Mouse (Mus musculus): ENCODE measurements around the gene Rassf2. TPM values are rescaled to one million over a fixed set of nuclear protein-coding genes. Genes with fewer than 3 reads are reported as not detected.

The Rassf2 gene
- polyA plus RNA-seq, 1 experiment from 2014 or later: 23.4 TPM

GRCm38 (mm10) chr2:131995742-131996141, 34.3 kb downstream of the Rassf2 start:
- no peak for ATAC-seq (ENCODE audit: low read depth)
- H3K36me3 ChIP-seq: peaks cover 55% of the 10 kb centered on the region

GRCm38 (mm10) chr2:131994971-131995370, 35.1 kb downstream of the Rassf2 start:
- Histone ChIP-seq H3K36me3 (peaks cover 54% of the 10 kb centered on the region), H3K4me1 (replicated peaks) (peaks cover 14% of the 10 kb centered on the region; the same call in 1 of the 2 replicates), H3K4me2 (no peak overlapping the region), H3K27me3 (no peaks in the 10 kb centered on the region), H3K4me3 (no peak overlapping the region), H3K27ac (replicated peaks) (no peak overlapping the region), H3K9ac (no peak overlapping the region), H3K9me3 (no peaks in the 10 kb centered on the region)
- ATAC-seq (ENCODE audit: low read depth): no peak
- WGBS: 91% methylated on average over 6 of the region's 6 CpGs

More at GRCm38 (mm10) chr2:131995742-131996141, 34.3 kb downstream of the Rassf2 start:
- H3K4me1 ChIP-seq (replicated peaks): peaks cover 14% of the 10 kb centered on the region; the same call in 1 of the 2 replicates
- no peaks in the 10 kb centered on the region for H3K27me3 ChIP-seq
- no peaks in the 10 kb centered on the region for H3K9me3 ChIP-seq
- H3K9ac ChIP-seq: no peak overlapping the region
- 91% methylated on average over 12 of the region's 12 CpGs for WGBS
- no peak overlapping the region for H3K27ac ChIP-seq (replicated peaks)
- no peak overlapping the region for H3K4me2 ChIP-seq
- H3K4me3 ChIP-seq: no peak overlapping the region

DNA sequence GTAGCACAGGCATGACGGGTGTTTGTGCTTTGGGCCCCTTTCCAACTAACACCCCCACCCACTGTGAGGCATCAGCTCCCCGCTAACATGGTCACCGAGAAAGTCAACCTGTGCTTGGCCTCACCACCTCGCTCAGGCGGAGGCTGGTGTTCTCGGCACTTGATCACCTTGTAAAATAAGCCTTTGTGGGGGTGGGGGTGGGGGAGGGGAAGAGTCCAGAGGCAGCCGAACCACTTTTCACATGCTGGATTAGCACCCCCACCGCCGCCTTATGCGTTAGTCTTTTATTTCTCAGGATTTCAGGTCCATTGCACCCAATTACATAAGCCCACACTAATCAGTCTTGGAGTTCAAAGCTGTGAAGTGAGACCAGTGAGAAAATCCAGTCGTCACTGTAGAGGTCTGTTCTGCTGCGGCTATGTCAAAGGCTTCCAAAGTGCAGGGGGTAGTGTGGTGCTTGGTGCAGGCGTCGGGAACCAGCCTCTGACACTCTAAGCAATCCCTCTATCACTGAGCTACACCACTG, 36.4 kb downstream of the Rassf2 start:
- Histone ChIP-seq H3K4me1 (replicated peaks) (peaks cover 14% of the 10 kb centered on the region; the same call in 1 of the 2 replicates), H3K27ac (replicated peaks) (no peak overlapping the region), H3K9me3 (no peaks in the 10 kb centered on the region), H3K4me3 (no peak overlapping the region), H3K27me3 (no peaks in the 10 kb centered on the region), H3K9ac (no peak overlapping the region), H3K36me3 (peaks cover 48% of the 10 kb centered on the region), H3K4me2 (no peak overlapping the region)
- ATAC-seq (ENCODE audit: low read depth): peak; percentile 72
- WGBS: 44% methylated on average over 14 of the region's 14 CpGs

DNA sequence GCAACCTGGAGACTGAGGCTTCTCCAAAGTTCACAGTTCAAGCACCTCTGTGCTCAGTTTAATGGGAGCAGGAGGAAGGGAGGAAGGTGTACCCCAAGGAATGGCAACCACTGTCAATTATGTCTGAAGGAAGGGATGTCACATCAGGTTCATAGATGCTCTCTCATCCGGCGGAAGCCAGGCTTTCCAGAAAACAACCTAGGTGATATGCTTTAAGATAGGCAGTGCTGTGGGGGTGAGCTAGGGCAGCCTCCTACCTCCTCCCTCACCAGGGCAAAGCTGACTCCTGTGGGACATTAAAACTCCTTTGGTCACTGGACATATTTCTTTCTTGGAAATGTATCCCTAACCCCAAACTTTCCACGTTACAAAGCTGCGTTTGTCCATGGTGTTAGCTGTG, 36.9 kb downstream of the Rassf2 start:
- ATAC-seq (ENCODE audit: low read depth): no peak
- 85% methylated on average over 4 of the region's 4 CpGs for WGBS
- Histone ChIP-seq H3K4me3 (no peak overlapping the region), H3K27ac (replicated peaks) (no peak overlapping the region), H3K36me3 (peaks cover 43% of the 10 kb centered on the region), H3K4me2 (no peak overlapping the region), H3K27me3 (no peaks in the 10 kb centered on the region), H3K9me3 (no peaks in the 10 kb centered on the region), H3K9ac (no peak overlapping the region), H3K4me1 (replicated peaks) (peaks cover 14% of the 10 kb centered on the region; the same call in 1 of the 2 replicates)

DNA sequence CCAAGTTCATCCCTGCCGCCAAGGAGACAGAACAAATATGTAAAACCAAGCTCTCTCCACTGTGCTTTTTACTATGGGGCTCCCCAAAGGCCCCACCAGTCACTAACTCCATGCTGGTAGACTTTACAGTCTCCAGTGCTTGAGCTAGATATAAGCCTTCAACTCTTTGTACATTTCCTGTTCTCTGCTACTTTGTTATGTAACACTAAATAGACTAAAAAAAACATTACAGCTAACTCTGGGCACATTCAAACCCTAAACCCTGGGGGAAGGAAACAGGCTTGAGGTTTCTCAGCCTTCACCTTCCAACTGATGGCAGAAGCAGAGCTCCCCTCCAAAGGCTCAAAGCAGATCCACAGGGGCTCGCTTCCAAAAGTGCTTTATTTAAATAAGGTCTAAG, 37.6 kb downstream of the Rassf2 start:
- Histone ChIP-seq H3K9ac (no peak overlapping the region), H3K27ac (replicated peaks) (no peak overlapping the region), H3K4me1 (replicated peaks) (peaks cover 14% of the 10 kb centered on the region; the same call in 1 of the 2 replicates), H3K9me3 (no peaks in the 10 kb centered on the region), H3K4me2 (no peak overlapping the region), H3K27me3 (no peaks in the 10 kb centered on the region), H3K4me3 (no peak overlapping the region), H3K36me3 (peaks cover 37% of the 10 kb centered on the region)
- ATAC-seq (ENCODE audit: low read depth): no peak
- 83% methylated on average over 2 of the region's 2 CpGs for WGBS

GRCm38 (mm10) chr2:131988550-131988949, 41.5 kb downstream of the Rassf2 start:
- 0 out of 2 replicates have a peak, but pooled peaks cover 7% of the 10 kb centered on the region for H3K36me3 ChIP-seq
- H3K4me1 ChIP-seq (replicated peaks): peaks cover 10% of the 10 kb centered on the region; the same call in 1 of the 2 replicates
- ATAC-seq (ENCODE audit: low read depth): no peak
- no peak overlapping the region for H3K9ac ChIP-seq
- H3K4me2 ChIP-seq: no peak overlapping the region
- H3K27me3 ChIP-seq: no peaks in the 10 kb centered on the region
- WGBS: 71% methylated on average over 2 of the region's 2 CpGs
- no peak overlapping the region for H3K4me3 ChIP-seq
- H3K9me3 ChIP-seq: no peaks in the 10 kb centered on the region
- no peak overlapping the region for H3K27ac ChIP-seq (replicated peaks)

- Histone ChIP-seq H3K27me3 (no peaks in the 10 kb centered on the region), H3K9me3 (no peaks in the 10 kb centered on the region), H3K9ac (no peak overlapping the region), H3K4me2 (no peak overlapping the region), H3K4me1 (replicated peaks) (peaks cover 4% of the 10 kb centered on the region; the same call in 1 of the 2 replicates), H3K4me3 (no peak overlapping the region), H3K27ac (replicated peaks) (no peak overlapping the region), H3K36me3 (0 out of 2 replicates have a peak, but pooled peaks cover 7% of the 10 kb centered on the region)
- no peak for ATAC-seq (ENCODE audit: low read depth)
- WGBS: 63% methylated on average over 3 of the region's 3 CpGs
Observed at GRCm38 (mm10) chr2:131987950-131988349, 42.1 kb downstream of the Rassf2 start.

- WGBS: 25% methylated on average over 6 of the region's 6 CpGs
- peak; percentile 89 for ATAC-seq (ENCODE audit: low read depth)
Observed at GRCm38 (mm10) chr2:131982546-131983196, 47.4 kb downstream of the Rassf2 start.

DNA sequence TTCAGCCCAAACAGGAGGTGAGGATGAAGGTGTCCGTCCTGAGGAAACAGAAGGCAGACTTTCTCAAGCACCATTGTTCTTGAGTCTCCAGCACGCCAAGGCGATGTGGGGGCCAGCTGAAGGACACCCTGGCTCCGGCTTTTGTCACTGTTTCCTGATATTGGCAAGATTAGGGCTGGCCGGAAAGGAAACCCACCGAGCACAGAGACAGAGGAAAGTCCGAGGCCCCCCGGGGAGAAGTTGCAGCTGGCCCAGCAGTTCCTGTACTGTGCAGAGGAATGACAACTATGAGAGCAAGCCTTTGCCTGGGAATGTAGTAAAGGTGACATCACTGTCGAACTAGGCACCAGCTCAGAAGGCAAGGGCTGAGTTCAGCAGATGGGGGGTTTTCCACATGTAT, 49.2 kb downstream of the Rassf2 start:
- H3K4me3 ChIP-seq: no peak overlapping the region
- H3K9ac ChIP-seq: no peak overlapping the region
- WGBS: 61% methylated on average over 9 of the region's 9 CpGs
- H3K27me3 ChIP-seq: no peaks in the 10 kb centered on the region
- H3K9me3 ChIP-seq: no peaks in the 10 kb centered on the region
- H3K36me3 ChIP-seq: no peaks in the 10 kb centered on the region
- ATAC-seq (ENCODE audit: low read depth): no peak
- no peak overlapping the region for H3K4me2 ChIP-seq
- H3K4me1 ChIP-seq (replicated peaks): no peaks in the 10 kb centered on the region; the same call in 1 of the 2 replicates
- no peak overlapping the region for H3K27ac ChIP-seq (replicated peaks)

More at GRCm38 (mm10) chr2:131982546-131983196, 47.4 kb downstream of the Rassf2 start:
- Histone ChIP-seq H3K9me3 (no peaks in the 10 kb centered on the region), H3K9ac (no peak overlapping the region), H3K4me1 (replicated peaks) (no peaks in the 10 kb centered on the region; the same call in 1 of the 2 replicates), H3K4me3 (no peak overlapping the region), H3K27me3 (no peaks in the 10 kb centered on the region), H3K4me2 (no peak overlapping the region), H3K27ac (replicated peaks) (no peak overlapping the region), H3K36me3 (no peaks in the 10 kb centered on the region)

GRCm38 (mm10) chr2:131976663-131977062, 53.4 kb downstream of the Rassf2 start:
- H3K27me3 ChIP-seq: no peaks in the 10 kb centered on the region
- no peaks in the 10 kb centered on the region; the same call in 1 of the 2 replicates for H3K4me1 ChIP-seq (replicated peaks)
- no peak for ATAC-seq (ENCODE audit: low read depth)
- WGBS: 77% methylated on average over 3 of the region's 3 CpGs
- H3K36me3 ChIP-seq: no peaks in the 10 kb centered on the region
- no peak overlapping the region for H3K27ac ChIP-seq (replicated peaks)
- H3K4me2 ChIP-seq: no peak overlapping the region
- no peak overlapping the region for H3K4me3 ChIP-seq
- no peak overlapping the region for H3K9ac ChIP-seq
- no peaks in the 10 kb centered on the region for H3K9me3 ChIP-seq

GRCm38 (mm10) chr2:131971098-131971497, 59.0 kb downstream of the Rassf2 start:
- H3K4me2 ChIP-seq: no peak overlapping the region
- no peaks in the 10 kb centered on the region for H3K9me3 ChIP-seq
- 82% methylated on average over 4 of the region's 4 CpGs for WGBS
- no peak overlapping the region for H3K4me3 ChIP-seq
- no peak overlapping the region for H3K27ac ChIP-seq (replicated peaks)
- H3K36me3 ChIP-seq: no peaks in the 10 kb centered on the region
- no peaks in the 10 kb centered on the region for H3K27me3 ChIP-seq
- ATAC-seq (ENCODE audit: low read depth): no peak
- no peaks in the 10 kb centered on the region; the same call in 1 of the 2 replicates for H3K4me1 ChIP-seq (replicated peaks)
- H3K9ac ChIP-seq: no peak overlapping the region

DNA sequence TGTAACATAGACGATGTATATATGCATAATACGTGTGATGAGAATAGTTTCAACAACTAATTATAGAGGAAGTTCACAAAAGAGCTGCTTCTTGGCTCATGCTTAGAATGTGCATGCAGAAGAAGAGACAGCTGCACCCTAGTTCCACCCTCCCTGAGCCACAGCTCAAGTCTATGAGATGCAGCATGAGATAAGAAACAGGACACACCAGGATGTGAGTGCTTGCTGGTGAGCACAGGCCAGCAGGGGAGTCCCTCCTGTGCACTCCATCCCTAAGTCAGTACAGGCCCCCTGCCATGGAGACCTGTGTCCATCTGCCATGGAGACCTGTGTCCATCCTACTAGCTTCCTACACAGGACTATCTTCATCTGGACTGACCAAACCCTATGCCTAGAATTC, 59.5 kb downstream of the Rassf2 start:
- no peaks in the 10 kb centered on the region for H3K9me3 ChIP-seq
- no peak overlapping the region for H3K27ac ChIP-seq (replicated peaks)
- no peaks in the 10 kb centered on the region for H3K27me3 ChIP-seq
- no peak overlapping the region for H3K9ac ChIP-seq
- no peak overlapping the region for H3K4me3 ChIP-seq
- H3K4me1 ChIP-seq (replicated peaks): no peaks in the 10 kb centered on the region; the same call in 1 of the 2 replicates
- 94% methylated on average over 2 of the region's 2 CpGs for WGBS
- no peaks in the 10 kb centered on the region for H3K36me3 ChIP-seq
- no peak for ATAC-seq (ENCODE audit: low read depth)
- no peak overlapping the region for H3K4me2 ChIP-seq

All from neural tube, embryonic 13.5 days (tissue).